Mouse (Mus musculus) stomach, postnatal 0 days (tissue): ENCODE results near the gene Dnhd1. TPM values are rescaled to one million over a fixed set of nuclear protein-coding genes. Genes with fewer than 3 reads are reported as not detected.
"Not testable (repeated sequence)": the region's sequence is repeated elsewhere in the genome, so short reads cannot be mapped to it uniquely, and the experiment has no call there.

ENCODE experiments used
- ATAC-seq: fragments of 200-750 bp; cut with Nextera tagmentation; 2 replicates; pipeline ENCODE4 v1.8.0; 2017; ENCODE audit not compliant: low FRiP score, low TSS enrichment
- DNase-seq: peaks from one replicate; pipeline ENCODE4 v3.0.0-alpha.2; 2016; ENCODE audit warnings: low spot score
- H3K27ac ChIP-seq: fragments of 300-500 bp; sonication (generic); replicated peaks from 2 replicates; pipeline ENCODE4 v1.5.1; 2014; ENCODE audit warnings: mild to moderate bottlenecking, control low read depth
- H3K27me3 ChIP-seq: fragments of 300-500 bp; sonication (generic); 2 replicates; pipeline ENCODE4 v1.6.1; 2014; ENCODE audit warnings: low read length; ENCODE audit not compliant: control insufficient read depth, insufficient read depth
- H3K36me3 ChIP-seq: fragments of 300-500 bp; sonication (generic); 2 replicates; pipeline ENCODE4 v1.6.1; 2014; ENCODE audit warnings: low read length, mixed read lengths; ENCODE audit not compliant: control insufficient read depth, insufficient read depth
- H3K4me1 ChIP-seq: fragments of 300-500 bp; sonication (generic); replicated peaks from 2 replicates; pipeline ENCODE4 v1.6.1; 2014; ENCODE audit warnings: antibody characterized with exemption; ENCODE audit not compliant: control insufficient read depth, insufficient read depth
- H3K4me2 ChIP-seq: fragments of 300-500 bp; sonication (generic); replicated peaks from 2 replicates; pipeline ENCODE4 v1.6.1; 2014; ENCODE audit warnings: low read depth, mild to moderate bottlenecking, control low read depth, moderate library complexity
- H3K4me3 ChIP-seq: fragments of 300-500 bp; sonication (generic); 2 replicates; pipeline ENCODE4 v1.5.1; 2014; ENCODE audit warnings: low read depth, low read length, control low read depth
- H3K9ac ChIP-seq: fragments of 300-500 bp; sonication (generic); 2 replicates; pipeline ENCODE4 v1.6.1; 2014; ENCODE audit warnings: mild to moderate bottlenecking, low read length, control low read depth, mixed read lengths
- H3K9me3 ChIP-seq: fragments of 300-500 bp; sonication (generic); 2 replicates; pipeline ENCODE4 v1.6.1; 2016; ENCODE audit warnings: low read length; ENCODE audit not compliant: control insufficient read depth
- CTCF ChIP-seq: IDR thresholded peaks from 2 replicates; pipeline ENCODE4 v1.5.1; 2016; ENCODE audit warnings: antibody characterized with exemption, low read depth, mild to moderate bottlenecking, moderate library complexity
- EP300 ChIP-seq: optimal IDR thresholded peaks from 2 replicates; pipeline ENCODE3; 2016; ENCODE audit warnings: antibody characterized with exemption
- WGBS: fragments of 180-500 bp; shearing (Covaris S2); extraction: QIAGEN DNeasy Blood & Tissue Kit; methylation state at CpG from one replicate; pipeline ENCODE4 v1.1.7; 2014; 5-methylcytosine and 5-hydroxymethylcytosine counted together
- polyA plus RNA-seq: library from polyadenylated mRNA; unstranded; fragments of >200 nt; fragmentation: Nextera tagmentation; extraction: Ambion mirVana; gene quantifications from 2 replicates; pipeline ENCODE4 v1.2.1, GENCODE M21; 2015

The Dnhd1 gene
- polyA plus RNA-seq, 1 experiment from 2014 or later: 0.07 TPM

DNA sequence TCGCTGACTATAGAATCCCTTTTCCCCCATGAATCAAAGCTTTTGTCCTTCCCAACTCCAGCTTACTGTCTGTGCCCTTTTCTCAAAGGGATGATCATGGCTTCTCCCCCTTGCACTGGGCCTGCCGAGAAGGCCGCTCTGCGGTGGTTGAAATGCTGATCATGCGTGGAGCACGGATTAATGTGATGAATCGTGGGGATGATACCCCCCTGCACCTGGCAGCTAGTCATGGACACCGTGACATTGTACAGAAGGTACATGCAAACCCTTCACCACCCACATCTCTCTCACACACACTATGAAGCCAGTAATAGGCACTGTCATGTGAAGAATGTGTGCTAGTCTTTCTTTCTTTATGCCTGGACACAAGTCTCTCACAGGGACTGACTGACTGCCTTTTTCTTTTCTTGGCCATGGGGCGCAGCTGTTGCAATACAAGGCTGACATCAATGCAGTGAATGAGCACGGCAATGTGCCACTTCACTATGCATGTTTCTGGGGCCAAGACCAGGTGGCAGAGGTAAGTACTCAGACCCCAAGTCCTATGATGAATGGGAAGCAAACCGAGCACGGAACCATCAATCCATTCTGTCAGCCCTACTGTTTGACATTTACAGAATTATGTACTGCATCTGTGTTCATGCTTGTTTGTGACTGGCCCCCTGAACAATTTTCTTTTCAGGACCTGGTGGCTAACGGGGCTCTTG, 89.6 kb downstream of the Dnhd1 start:
- Histone ChIP-seq H3K27me3 (no peaks in the 10 kb centered on the region), H3K4me1 (no peaks in the 10 kb centered on the region), H3K4me2 (no peak overlapping the region), H3K36me3 (peaks cover 15% of the 10 kb centered on the region; the same call in 1 of the 2 replicates), H3K9me3 (no peaks in the 10 kb centered on the region), H3K27ac (peak overlapping the region; percentile 67), H3K4me3 (no peak overlapping the region), H3K9ac (no peak overlapping the region)
- 82% methylated on average over 13 of the region's 13 CpGs for WGBS
- no peak for ATAC-seq
- TF ChIP-seq CTCF: no peak
- TF ChIP-seq EP300: no peak
- DNase-seq: no peak

DNA sequence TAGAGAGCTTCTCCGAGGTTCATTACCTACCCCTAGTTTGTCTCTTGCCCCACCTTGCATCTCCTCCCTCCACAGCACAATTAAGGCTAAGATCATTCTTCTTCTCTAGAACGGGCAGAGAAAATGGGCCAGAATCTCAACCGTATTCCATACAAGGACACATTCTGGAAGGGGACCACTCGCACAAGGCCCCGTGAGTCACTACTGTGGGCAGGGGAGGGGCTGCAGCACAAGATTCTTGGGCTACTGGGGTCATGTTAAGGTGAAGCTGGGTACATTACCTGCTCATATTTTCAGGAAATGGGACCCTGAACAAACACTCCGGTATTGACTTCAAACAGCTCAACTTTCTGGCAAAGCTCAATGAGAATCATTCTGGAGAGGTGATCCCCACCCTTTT, 90.2 kb downstream of the Dnhd1 start:
- H3K27me3 ChIP-seq: no peaks in the 10 kb centered on the region
- no peak overlapping the region for H3K4me2 ChIP-seq
- H3K4me1 ChIP-seq: no peaks in the 10 kb centered on the region
- TF ChIP-seq CTCF: no peak
- H3K4me3 ChIP-seq: no peak overlapping the region
- ATAC-seq (no peak), DNase-seq (peak; percentile 13)
- no peaks in the 10 kb centered on the region for H3K9me3 ChIP-seq
- 0 out of 2 replicates have a peak overlapping the region, but pooled peaks have one; percentile 30 for H3K27ac ChIP-seq
- WGBS: 62% methylated on average over 6 of the region's 6 CpGs
- H3K36me3 ChIP-seq: peaks cover 15% of the 10 kb centered on the region; the same call in 1 of the 2 replicates
- no peak overlapping the region for H3K9ac ChIP-seq

DNA sequence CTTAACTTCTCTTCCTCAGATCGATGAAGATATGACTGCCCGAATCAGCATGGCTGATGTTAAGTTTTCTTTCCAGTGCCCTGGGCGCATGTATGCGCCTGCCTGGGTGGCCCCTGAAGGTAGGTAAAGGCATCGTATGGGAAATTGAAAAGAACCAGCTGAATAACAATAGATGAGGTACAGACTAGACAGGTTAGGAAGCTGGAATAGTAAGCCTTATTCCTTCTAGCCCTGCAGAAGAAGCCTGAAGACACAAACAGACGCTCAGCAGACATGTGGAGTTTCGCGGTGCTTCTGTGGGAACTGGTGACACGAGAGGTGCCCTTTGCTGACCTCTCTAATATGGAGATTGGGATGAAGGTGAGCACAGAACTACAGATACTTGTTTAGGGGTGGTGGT, 91.4 kb downstream of the Dnhd1 start:
- TF ChIP-seq EP300: no peak
- TF ChIP-seq CTCF: no peak
- peak; percentile 7 for DNase-seq
- 89% methylated on average over 9 of the region's 9 CpGs for WGBS
- Histone ChIP-seq H3K27me3 (no peaks in the 10 kb centered on the region), H3K36me3 (peaks cover 15% of the 10 kb centered on the region), H3K4me1 (no peaks in the 10 kb centered on the region), H3K9ac (no peak overlapping the region), H3K4me2 (no peak overlapping the region), H3K4me3 (no peak overlapping the region), H3K9me3 (no peaks in the 10 kb centered on the region), H3K27ac (no peak overlapping the region)
- ATAC-seq: no peak

DNA sequence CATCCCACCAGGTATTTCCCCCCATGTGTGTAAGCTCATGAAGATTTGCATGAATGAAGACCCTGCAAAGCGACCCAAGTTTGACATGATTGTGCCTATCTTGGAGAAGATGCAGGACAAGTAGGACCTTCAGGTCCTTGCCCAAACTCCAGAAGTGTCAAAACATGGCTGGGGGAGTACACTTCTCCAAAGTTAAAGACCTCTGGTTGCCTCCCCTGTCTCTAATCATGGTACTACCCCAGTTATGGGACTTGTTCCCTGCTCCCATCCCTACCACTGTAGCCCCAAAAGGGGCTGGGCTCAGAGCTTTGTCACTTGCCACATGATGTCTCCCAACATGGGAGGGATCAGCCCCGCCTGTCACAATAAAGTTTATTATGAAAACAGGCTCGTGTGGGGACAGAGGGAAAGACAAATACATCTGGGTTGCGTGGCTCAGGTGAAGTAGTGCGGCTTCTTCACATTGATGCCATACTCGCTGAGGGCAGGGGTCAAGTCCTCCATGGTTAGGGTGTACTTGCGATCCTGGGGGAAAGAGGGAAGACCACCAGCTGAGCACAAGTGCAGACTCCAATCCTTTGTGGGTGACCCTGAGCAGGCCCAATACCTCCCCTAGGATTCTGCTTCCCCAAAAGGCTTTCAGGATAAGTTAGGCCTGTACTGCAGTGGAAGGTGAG, 92.0 kb downstream of the Dnhd1 start:
- not testable (repeated sequence) for H3K27ac ChIP-seq, H3K4me2 ChIP-seq, H3K4me1 ChIP-seq, H3K27me3 ChIP-seq, H3K9me3 ChIP-seq, DNase-seq, H3K9ac ChIP-seq, H3K4me3 ChIP-seq, ATAC-seq
- H3K36me3 ChIP-seq: peaks cover 15% of the 10 kb centered on the region
- 78% methylated on average over 7 of the region's 7 CpGs for WGBS

DNA sequence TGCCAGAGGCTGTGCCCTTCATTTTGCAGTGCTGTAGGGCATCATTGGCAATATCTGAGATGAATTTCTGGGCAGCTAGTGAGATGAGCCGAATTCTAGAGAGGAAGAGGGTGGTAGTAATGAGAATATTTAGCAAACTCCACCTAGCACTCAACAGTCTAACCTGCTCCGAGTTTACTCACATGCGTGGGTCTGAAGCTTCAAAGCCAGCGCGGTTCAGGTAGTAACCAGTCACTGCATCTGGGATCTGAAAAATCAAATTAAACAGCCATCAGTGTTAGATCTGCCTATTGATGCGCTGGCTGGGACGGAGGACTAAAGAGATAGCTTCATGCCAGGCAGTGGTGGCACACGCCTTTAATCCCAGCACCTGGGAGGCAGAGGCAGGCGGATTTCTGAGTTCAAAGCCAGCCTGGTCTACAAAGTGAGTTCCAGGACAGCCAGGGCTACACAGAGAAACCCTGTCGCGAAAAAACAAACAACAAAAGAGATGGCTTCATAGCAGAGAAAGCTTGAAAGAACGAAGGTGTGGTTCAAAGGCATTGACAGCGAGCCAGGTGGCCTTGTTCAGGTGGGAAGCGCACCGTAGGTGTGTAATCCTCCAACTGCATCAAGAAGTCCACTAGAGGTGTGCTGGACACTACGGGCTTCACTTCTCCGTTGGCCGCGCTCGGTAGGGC, 92.8 kb downstream of the Dnhd1 start:
- Histone ChIP-seq H3K9ac (peak overlapping the region; percentile 90), H3K27ac (peak overlapping the region; percentile 90), H3K4me3 (peak overlapping the region; percentile 80), H3K36me3 (peaks cover 15% of the 10 kb centered on the region), H3K4me2 (peak overlapping the region; percentile 96)
- H3K4me1 ChIP-seq, H3K27me3 ChIP-seq, H3K9me3 ChIP-seq, ATAC-seq, DNase-seq: not testable (repeated sequence)
- 31% methylated on average over 20 of the region's 20 CpGs for WGBS
